Mouse (Mus musculus): ENCODE data around the gene Per1.

DNA sequence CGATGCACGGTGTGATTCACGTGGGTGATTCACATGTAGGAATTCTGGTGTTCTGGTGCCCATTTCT, 30.7 kb downstream of the Per1 start, which contains the start of gene Aloxe3:
- TF ChIP-seq EP300 (IDR thresholded peaks at IDR 0.05), result no peak
- TF ChIP-seq CTCF (IDR thresholded peaks at IDR 0.05), result no peak
